Mouse (Mus musculus) liver, postnatal 0 days (tissue): Measurements from ENCODE around the gene St5.

Source experiments
- CTCF ChIP-seq: sonication (generic); IDR thresholded peaks from 2 replicates; pipeline ENCODE4 v1.5.1; 2016; ENCODE audit warnings: antibody characterized with exemption, low read depth
- EP300 ChIP-seq: IDR thresholded peaks from 2 replicates; pipeline ENCODE4 v1.6.1; 2016; ENCODE audit warnings: antibody characterized with exemption, low read depth, mild to moderate bottlenecking

DNA sequence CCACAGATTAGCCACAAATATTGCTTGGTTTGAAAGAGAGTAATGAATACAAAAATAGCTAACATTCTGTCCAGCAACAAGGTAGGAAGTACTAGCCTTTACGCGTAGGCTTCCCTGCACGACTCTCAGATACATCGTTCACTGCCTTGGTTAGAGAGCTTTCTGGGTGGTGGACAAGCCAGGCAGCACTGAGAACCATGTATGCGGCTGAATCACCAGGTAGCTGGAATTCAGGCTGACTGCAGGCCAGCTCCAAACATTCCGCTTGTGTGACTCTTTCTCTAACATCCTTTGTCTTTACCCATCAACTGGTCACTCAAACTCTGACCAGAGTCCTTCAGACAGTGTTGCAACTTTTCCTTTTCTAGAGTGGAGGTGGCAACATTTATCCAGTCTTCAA, 94.6 kb downstream of the St5 start:
- no peak for TF ChIP-seq EP300
- no peak for TF ChIP-seq CTCF
